Mouse (Mus musculus) lung, adult 2 months (tissue): ENCODE measurements around the gene Stx4a. TPM values are rescaled to one million over a fixed set of nuclear protein-coding genes. Genes with fewer than 3 reads are reported as not detected.

Experiments
- DNase-seq: peaks from one replicate; pipeline ENCODE4 v3.0.0; 2022
- H3K4me1 ChIP-seq: fragments of 200-500 bp; 2 replicates; pipeline ENCODE4 v1.6.1; 2011; ENCODE audit warnings: low read length; ENCODE audit not compliant: control insufficient read depth, insufficient read depth
- H3K4me3 ChIP-seq: fragments of 200-500 bp; replicated peaks from 2 replicates; pipeline ENCODE3; 2011; ENCODE audit warnings: low read depth, mild to moderate bottlenecking, control low read depth, low read length; ENCODE audit errors: extremely low read depth
- CTCF ChIP-seq: fragments of 200-500 bp; IDR thresholded peaks from 2 replicates; pipeline ENCODE4 v1.5.1; 2011; ENCODE audit warnings: mild to moderate bottlenecking, low read length, control low read depth; ENCODE audit not compliant: insufficient read depth
- POLR2A ChIP-seq: fragments of 200-500 bp; IDR thresholded peaks from 2 replicates; pipeline ENCODE4 v1.6.1; 2011; ENCODE audit warnings: low read depth, mild to moderate bottlenecking, control low read depth, low read length, borderline replicate concordance; ENCODE audit errors: extremely low read depth
- WGBS: fragments of 180-500 bp; shearing (Covaris S2); methylation state at CpG from one replicate; pipeline ENCODE4 v1.1.7; 2018; 5-methylcytosine and 5-hydroxymethylcytosine counted together
- polyA plus RNA-seq: library from polyadenylated mRNA; depleted of rRNA; stranded (reverse); fragments of >200 nt; gene quantifications from 2 replicates; pipeline ENCODE4 v1.2.3, GENCODE M21; 2012

Gene Stx4a
- polyA plus RNA-seq, 1 experiment = 77.9 TPM

DNA sequence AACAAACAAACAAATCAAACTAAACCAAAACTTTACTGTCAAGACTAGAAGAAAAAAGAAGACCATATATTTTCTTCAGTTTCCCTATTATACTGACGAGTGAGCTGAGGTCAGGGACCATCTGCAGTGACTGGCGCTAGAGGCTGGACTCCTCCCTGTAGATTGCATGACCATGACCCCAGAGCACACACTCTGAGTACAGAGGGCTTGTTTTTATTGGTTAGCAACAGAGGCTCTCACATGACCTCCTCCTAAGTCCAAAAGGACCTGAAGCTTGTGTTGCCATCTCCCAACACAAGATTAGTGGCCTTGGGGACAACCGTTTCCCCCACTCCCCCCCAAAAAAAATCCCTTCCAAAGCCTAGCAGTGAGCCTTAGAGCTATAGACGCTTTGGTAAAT, 10.3 kb upstream of the Stx4a start:
- no peaks in the 10 kb centered on the region; the same call in 1 of the 2 replicates for H3K4me1 ChIP-seq
- no peak overlapping the region for H3K4me3 ChIP-seq
- 43% methylated on average over 4 of the region's 4 CpGs for whole genome bisulfite sequencing
- DNase-seq = no peak
- no peak for TF ChIP-seq CTCF
- TF ChIP-seq POLR2A = no peak

DNA sequence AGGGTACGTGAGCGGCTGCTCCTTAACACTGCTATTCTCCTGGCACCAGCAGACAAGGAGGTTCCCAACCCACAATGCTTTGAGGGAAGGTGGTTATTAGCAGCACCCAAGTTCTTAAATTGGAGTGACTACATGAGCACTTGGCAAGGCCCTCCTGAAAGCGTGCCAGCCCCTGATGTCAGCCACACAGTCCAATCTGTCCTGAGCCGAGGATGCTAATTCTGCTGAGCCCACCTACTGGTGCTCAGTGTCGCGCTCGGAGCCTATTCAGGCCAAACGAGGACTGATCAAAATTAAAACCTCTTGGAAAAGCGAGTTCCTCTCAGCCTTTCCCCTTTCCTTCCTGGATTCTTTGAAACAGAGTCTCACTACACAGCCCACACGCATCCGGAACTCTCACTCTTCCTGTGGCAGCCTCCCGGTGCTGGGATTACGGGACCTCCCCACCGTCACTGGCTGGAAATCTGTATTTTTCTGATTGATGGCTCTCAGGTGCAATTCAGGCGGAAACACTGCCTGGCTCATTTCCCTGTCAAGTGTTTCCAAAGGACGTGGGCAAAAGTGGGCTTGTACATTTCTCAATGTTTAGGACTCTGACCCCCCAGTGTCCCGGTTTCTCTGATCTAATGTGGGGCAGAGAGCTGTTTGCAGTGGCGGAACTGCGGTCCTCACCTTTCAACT, 9.7 kb upstream of the Stx4a start:
- no peaks in the 10 kb centered on the region; the same call in 1 of the 2 replicates for H3K4me1 ChIP-seq
- H3K4me3 ChIP-seq = peak overlapping the region; percentile 38
- WGBS = 39% methylated on average over 19 of the region's 19 CpGs
- peak; percentile 41 for DNase-seq
- TF ChIP-seq POLR2A (no peak), CTCF (no peak)

DNA sequence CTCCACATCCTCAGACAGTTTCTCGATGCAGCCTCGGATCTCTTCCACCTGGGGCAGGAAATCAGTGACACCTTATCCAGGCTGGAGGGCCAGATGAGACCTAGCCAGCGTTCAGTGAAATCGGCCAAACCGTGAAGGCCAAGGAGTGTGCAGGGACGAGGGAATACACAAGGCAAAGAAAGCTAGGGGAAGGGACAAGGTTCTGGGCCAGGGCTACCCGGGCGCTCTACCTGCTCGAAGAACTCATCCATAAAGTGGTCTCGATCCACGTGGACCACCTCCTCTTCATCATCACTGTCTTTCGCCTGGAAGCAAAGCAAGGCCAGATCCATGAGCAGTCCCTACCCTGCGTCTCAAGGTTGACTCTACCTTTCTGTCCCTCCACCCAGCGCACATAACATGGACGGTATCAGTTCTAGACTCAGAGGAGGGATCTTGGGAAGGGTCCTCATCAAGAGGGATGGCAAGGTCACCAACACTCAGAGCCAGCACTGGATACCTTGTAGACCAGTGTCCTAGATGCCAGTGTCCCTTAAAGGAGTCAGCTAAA, 8.9 kb upstream of the Stx4a start:
- no peak overlapping the region for H3K4me3 ChIP-seq
- H3K4me1 ChIP-seq = no peaks in the 10 kb centered on the region; the same call in 1 of the 2 replicates
- DNase-seq = no peak
- WGBS = 82% methylated on average over 15 of the region's 15 CpGs
- TF ChIP-seq POLR2A (no peak), CTCF (no peak)

DNA sequence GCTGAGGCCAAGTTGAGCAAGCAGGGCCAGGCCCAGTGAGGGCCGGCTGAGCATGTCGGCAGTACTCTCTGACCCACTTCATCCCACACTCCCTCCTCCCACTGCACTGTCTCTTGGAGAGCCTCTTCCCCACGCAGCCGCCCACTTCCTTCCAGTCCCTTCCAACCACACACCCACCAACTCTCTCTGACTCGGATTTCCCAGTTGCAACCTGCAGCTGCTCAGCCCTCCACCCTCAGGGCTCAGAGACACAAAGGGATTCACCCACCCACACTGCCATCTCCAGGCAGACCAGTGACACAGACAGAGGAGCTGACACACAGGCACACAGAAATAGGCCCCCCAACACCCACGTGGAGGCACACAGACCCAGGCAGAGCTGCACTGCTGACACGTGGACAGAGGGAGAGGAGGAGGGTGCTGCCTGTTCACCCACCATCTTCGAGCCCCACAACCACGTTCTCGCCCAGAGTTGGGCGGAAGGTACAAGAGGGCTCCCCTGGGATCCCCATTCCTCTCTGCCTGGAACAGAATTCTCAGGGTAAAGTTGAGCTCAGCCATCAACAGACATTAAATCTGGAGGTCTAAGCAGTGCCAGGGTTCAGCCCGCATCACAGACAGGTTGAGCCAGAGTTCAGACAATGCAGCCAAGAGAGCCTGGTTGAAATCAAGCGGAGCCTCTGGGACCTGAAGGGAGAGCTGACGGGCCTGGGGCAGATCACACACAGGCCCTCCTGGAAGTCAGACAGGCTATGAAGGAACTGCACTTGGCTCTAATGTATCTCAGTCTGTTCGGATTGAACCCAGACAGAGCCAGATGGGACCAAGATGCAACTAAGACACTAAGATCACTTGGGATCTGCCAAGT, 7.9 kb upstream of the Stx4a start:
- Histone ChIP-seq H3K4me3 (no peak overlapping the region), H3K4me1 (no peaks in the 10 kb centered on the region; the same call in 1 of the 2 replicates)
- 48% methylated on average over 15 of the region's 15 CpGs for WGBS
- DNase-seq = peak; percentile 28
- TF ChIP-seq CTCF (peak; percentile 66), POLR2A (peak; percentile 35; the same call in 1 of the 2 replicates)

- no peak overlapping the region for H3K4me3 ChIP-seq
- 74% methylated on average over 7 of the region's 7 CpGs for WGBS
- no peak for TF ChIP-seq CTCF
- no peak for TF ChIP-seq POLR2A
- H3K4me1 ChIP-seq = no peaks in the 10 kb centered on the region; the same call in 1 of the 2 replicates
- no peak for DNase-seq
These were observed 7.0 kb upstream of the Stx4a start for GRCm38 (mm10) chr7:127817053-127817452.

GRCm38 (mm10) chr7:127817776-127818175, 6.3 kb upstream of the Stx4a start:
- TF ChIP-seq POLR2A = no peak
- TF ChIP-seq CTCF = no peak
- DNase-seq = no peak
- Histone ChIP-seq H3K4me1 (no peaks in the 10 kb centered on the region; the same call in 1 of the 2 replicates), H3K4me3 (no peak overlapping the region)
- 81% methylated on average over 5 of the region's 5 CpGs for WGBS

DNA sequence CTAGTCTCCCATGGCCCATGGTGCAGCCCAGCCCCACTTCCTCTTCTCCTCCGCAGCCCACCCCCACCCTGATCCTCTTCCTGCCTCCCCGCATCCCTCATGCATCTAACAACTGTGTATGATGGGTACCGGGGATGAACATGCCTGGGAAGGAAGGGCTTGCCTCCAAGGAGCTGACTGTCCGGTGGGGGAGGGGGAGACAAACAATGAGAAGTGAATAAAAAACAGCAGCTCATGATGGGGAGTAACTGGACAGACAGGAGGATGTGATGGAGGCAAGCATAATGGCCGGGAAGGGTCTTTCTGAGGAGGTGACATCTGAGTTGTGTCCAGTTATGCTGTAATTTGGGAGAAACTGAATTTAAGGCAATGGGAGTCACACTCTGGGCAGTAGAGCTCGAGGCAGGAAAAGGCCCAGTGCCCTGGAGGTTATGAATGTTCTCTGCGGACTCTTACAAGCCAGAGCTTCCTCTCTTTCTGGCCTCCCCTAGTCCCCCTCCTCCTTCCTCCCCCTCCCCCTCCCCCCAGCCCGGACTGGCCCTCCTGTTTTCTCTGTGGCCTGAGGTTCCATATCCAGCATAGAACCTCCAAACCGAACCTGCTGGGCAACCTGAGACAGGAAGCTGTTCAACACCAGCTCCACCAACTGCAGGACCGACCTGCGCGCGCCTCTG, 3.1 kb upstream of the Stx4a start:
- WGBS = 38% methylated on average over 13 of the region's 13 CpGs
- TF ChIP-seq CTCF = no peak
- no peak for TF ChIP-seq POLR2A
- no peak overlapping the region for H3K4me3 ChIP-seq
- no peak for DNase-seq
- H3K4me1 ChIP-seq = no peaks in the 10 kb centered on the region

- no peak for TF ChIP-seq CTCF
- H3K4me1 ChIP-seq = no peaks in the 10 kb centered on the region
- no peak for DNase-seq
- WGBS = 70% methylated on average over 3 of the region's 3 CpGs
- no peak overlapping the region for H3K4me3 ChIP-seq
These were observed 1.6 kb upstream of the Stx4a start for GRCm38 (mm10) chr7:127822494-127822893.

DNA sequence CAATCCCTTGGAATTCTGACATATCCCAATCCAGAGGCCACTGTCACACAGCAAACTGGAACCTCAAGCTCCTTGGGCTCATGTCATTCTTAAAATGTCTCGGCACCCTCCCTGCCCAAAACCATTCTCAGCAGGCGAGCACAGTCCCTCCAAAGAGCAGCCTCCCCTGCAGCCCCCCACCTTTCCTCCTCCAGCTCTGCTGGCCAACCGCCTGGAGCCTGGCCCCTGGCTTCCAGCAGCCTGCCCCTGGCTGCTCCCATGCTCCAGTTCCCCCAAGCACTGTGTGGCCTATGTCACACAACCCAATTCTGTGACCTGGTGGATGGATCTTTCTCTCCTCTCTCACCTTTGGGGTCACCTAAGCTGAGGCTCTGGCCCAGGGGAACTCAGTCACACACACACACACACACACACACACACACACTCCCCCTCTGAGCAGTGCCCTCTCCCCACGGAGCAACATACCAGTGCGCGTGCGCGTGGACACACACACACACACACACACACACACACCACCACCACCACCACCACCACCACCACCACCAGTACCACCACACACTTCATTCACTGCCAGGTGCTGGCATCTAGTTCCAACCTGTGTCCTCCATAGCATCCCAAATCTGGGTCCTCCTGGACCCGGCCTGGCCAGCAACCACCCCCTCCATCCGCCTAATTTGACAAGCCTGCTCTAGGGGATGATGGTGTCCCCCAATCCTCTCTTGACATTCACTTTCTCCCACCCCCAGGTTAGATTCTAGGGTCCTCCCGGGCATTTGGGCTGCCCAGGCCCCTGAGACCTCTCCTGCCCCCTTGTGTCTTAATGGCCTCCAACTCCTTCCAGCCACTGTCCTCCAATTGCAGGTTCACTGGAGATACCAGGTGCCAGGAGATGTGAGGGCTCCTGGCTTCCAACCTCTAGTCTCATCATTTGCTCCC, 590 bp upstream of the Stx4a start:
- Histone ChIP-seq H3K4me3 (no peak overlapping the region), H3K4me1 (no peaks in the 10 kb centered on the region)
- WGBS = 83% methylated on average over 11 of the region's 11 CpGs
- no peak for DNase-seq
- TF ChIP-seq CTCF = no peak
- TF ChIP-seq POLR2A = no peak

DNA sequence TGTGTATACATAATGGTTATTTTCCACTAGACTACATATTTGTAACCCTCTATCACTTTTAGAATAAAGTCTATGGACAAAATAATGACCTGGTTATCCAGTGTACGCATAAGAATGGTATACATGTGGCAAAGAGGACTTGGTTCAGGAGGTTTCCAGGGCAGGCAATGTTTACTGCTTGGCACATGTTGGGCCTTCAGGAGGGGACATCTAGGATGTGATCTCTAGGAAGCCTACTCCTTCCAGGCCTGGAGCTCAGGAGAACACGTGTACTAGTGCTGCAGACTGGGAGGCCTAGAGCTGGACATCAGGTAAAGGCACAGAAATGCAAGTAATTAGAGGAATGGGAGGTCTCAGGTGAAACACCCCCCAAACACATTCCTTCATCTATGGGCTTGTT, 11.5 kb downstream of the Stx4a start:
- WGBS = 75% methylated on average over 2 of the region's 2 CpGs
- TF ChIP-seq POLR2A = no peak
- TF ChIP-seq CTCF = no peak
- no peak for DNase-seq
- H3K4me3 ChIP-seq = no peak overlapping the region
- H3K4me1 ChIP-seq = no peaks in the 10 kb centered on the region
